Mouse (Mus musculus) forebrain, embryonic 16.5 days (tissue): ENCODE measurements at regions not wholly inside any gene's neighbourhood (a gene's known extent, or its start where the extent isn't known, plus 50 kb on each side); places are given as distances from the start of the nearest gene placed in this dataset.
"Not testable (repeated sequence)": the region's sequence is repeated elsewhere in the genome, so short reads cannot be mapped to it uniquely, and the experiment has no call there.

Experiments
- ATAC-seq: fragments of 200-750 bp; cut with Nextera tagmentation; 2 replicates; pipeline ENCODE4 v1.8.0; 2017; ENCODE audit warnings: mild to moderate bottlenecking, moderate library complexity
- H3K27ac ChIP-seq: fragments of 300-500 bp; sonication (generic); 2 replicates; pipeline ENCODE4 v1.5.1; 2014; ENCODE audit warnings: low read length, control low read depth
- H3K27me3 ChIP-seq: fragments of 300-500 bp; sonication (generic); replicated peaks from 2 replicates; pipeline ENCODE4 v1.6.1; 2014; ENCODE audit warnings: low read length; ENCODE audit not compliant: control insufficient read depth, insufficient read depth
- H3K36me3 ChIP-seq: fragments of 300-500 bp; sonication (generic); 2 replicates; pipeline ENCODE4 v1.6.1; 2014; ENCODE audit not compliant: control insufficient read depth, insufficient read depth
- H3K4me1 ChIP-seq: fragments of 300-500 bp; sonication (generic); replicated peaks from 2 replicates; pipeline ENCODE4 v1.6.1; 2014; ENCODE audit warnings: low read length; ENCODE audit not compliant: control insufficient read depth, insufficient read depth
- H3K4me2 ChIP-seq: fragments of 300-500 bp; sonication (generic); 2 replicates; pipeline ENCODE4 v1.6.1; 2014; ENCODE audit warnings: mild to moderate bottlenecking, low read length, control low read depth
- H3K4me3 ChIP-seq: fragments of 300-500 bp; sonication (generic); replicated peaks from 2 replicates; pipeline ENCODE4 v1.5.1; 2014; ENCODE audit warnings: mild to moderate bottlenecking, low read length, control low read depth
- H3K9ac ChIP-seq: fragments of 300-500 bp; sonication (generic); replicated peaks from 2 replicates; pipeline ENCODE4 v1.6.1; 2014; ENCODE audit warnings: low read depth, low read length, control low read depth
- H3K9me3 ChIP-seq: fragments of 300-500 bp; sonication (generic); 2 replicates; pipeline ENCODE4 v1.6.1; 2016; ENCODE audit warnings: low read length; ENCODE audit not compliant: control insufficient read depth
- WGBS: fragments of 180-500 bp; shearing (Covaris S2); extraction: QIAGEN DNeasy Blood & Tissue Kit; methylation state at CpG from one replicate; pipeline ENCODE4 v1.1.7; 2014; 5-methylcytosine and 5-hydroxymethylcytosine counted together

GRCm38 (mm10) chr2:16811401-16812281 is 455.5 kb downstream of the Plxdc2 start:
- WGBS: 53% methylated on average over 3 of the region's 3 CpGs
- H3K27ac ChIP-seq, H3K4me2 ChIP-seq, H3K36me3 ChIP-seq, ATAC-seq, H3K27me3 ChIP-seq, H3K9ac ChIP-seq, H3K4me3 ChIP-seq, H3K4me1 ChIP-seq, H3K9me3 ChIP-seq: not testable (repeated sequence)

GRCm38 (mm10) chr2:16820442-16820841 is 464.3 kb downstream of the Plxdc2 start:
- Histone ChIP-seq H3K4me3 (no peak overlapping the region), H3K36me3 (no peaks in the 10 kb centered on the region), H3K9me3 (no peaks in the 10 kb centered on the region), H3K4me1 (no peaks in the 10 kb centered on the region), H3K27ac (no peak overlapping the region), H3K9ac (no peak overlapping the region), H3K27me3 (no peaks in the 10 kb centered on the region), H3K4me2 (no peak overlapping the region)
- ATAC-seq: peak; percentile 68
- WGBS: 100% methylated on average over 1 of the region's 1 CpGs

- Histone ChIP-seq H3K4me1 (no peaks in the 10 kb centered on the region), H3K4me3 (no peak overlapping the region), H3K27me3 (no peaks in the 10 kb centered on the region), H3K36me3 (no peaks in the 10 kb centered on the region), H3K4me2 (no peak overlapping the region), H3K9ac (no peak overlapping the region), H3K27ac (no peak overlapping the region), H3K9me3 (no peaks in the 10 kb centered on the region)
- 48% methylated on average over 5 of the region's 5 CpGs for WGBS
- no peak for ATAC-seq
Measured at GRCm38 (mm10) chr2:16824681-16825230, 468.7 kb downstream of the Plxdc2 start.

GRCm38 (mm10) chr2:16827266-16827665 is 471.2 kb downstream of the Plxdc2 start:
- no peaks in the 10 kb centered on the region for H3K9me3 ChIP-seq
- H3K4me1 ChIP-seq: no peaks in the 10 kb centered on the region
- H3K4me2 ChIP-seq: no peak overlapping the region
- H3K4me3 ChIP-seq: no peak overlapping the region
- no peaks in the 10 kb centered on the region for H3K36me3 ChIP-seq
- no peak overlapping the region for H3K27ac ChIP-seq
- no peaks in the 10 kb centered on the region for H3K27me3 ChIP-seq
- 88% methylated on average over 1 of the region's 1 CpGs for WGBS
- no peak overlapping the region for H3K9ac ChIP-seq
- ATAC-seq: no peak

GRCm38 (mm10) chr2:16835960-16836359 is 479.9 kb downstream of the Plxdc2 start:
- Histone ChIP-seq H3K27ac (no peak overlapping the region), H3K9me3 (no peaks in the 10 kb centered on the region), H3K27me3 (no peaks in the 10 kb centered on the region), H3K4me1 (no peaks in the 10 kb centered on the region), H3K4me2 (no peak overlapping the region), H3K36me3 (no peaks in the 10 kb centered on the region), H3K9ac (no peak overlapping the region), H3K4me3 (no peak overlapping the region)
- WGBS: 85% methylated on average over 4 of the region's 4 CpGs
- no peak for ATAC-seq

- WGBS: 82% methylated on average over 9 of the region's 9 CpGs
- Histone ChIP-seq H3K27me3 (no peaks in the 10 kb centered on the region), H3K27ac (no peak overlapping the region), H3K4me3 (no peak overlapping the region), H3K9me3 (no peaks in the 10 kb centered on the region), H3K9ac (no peak overlapping the region), H3K4me2 (no peak overlapping the region), H3K36me3 (no peaks in the 10 kb centered on the region), H3K4me1 (no peaks in the 10 kb centered on the region)
- ATAC-seq: no peak
Measured at GRCm38 (mm10) chr2:16838718-16839117, 482.6 kb downstream of the Plxdc2 start.

- WGBS: 44% methylated on average over 3 of the region's 3 CpGs
- peak; percentile 94 for ATAC-seq
Measured at GRCm38 (mm10) chr2:16849916-16850315, 493.8 kb downstream of the Plxdc2 start.

GRCm38 (mm10) chr2:16860056-16860455 is 504.0 kb downstream of the Plxdc2 start:
- H3K27me3 ChIP-seq: no peaks in the 10 kb centered on the region
- H3K27ac ChIP-seq: no peak overlapping the region
- 84% methylated on average over 5 of the region's 5 CpGs for WGBS
- H3K36me3 ChIP-seq: no peaks in the 10 kb centered on the region
- ATAC-seq: no peak
- no peak overlapping the region for H3K4me3 ChIP-seq
- H3K9ac ChIP-seq: no peak overlapping the region
- H3K4me2 ChIP-seq: no peak overlapping the region
- H3K9me3 ChIP-seq: no peaks in the 10 kb centered on the region
- no peaks in the 10 kb centered on the region for H3K4me1 ChIP-seq

More at GRCm38 (mm10) chr2:16849916-16850315, 493.8 kb downstream of the Plxdc2 start:
- no peak overlapping the region for H3K9ac ChIP-seq
- no peak overlapping the region for H3K4me2 ChIP-seq
- no peaks in the 10 kb centered on the region for H3K9me3 ChIP-seq
- H3K27ac ChIP-seq: peak overlapping the region; percentile 2; the same call in 1 of the 2 replicates
- H3K27me3 ChIP-seq: no peaks in the 10 kb centered on the region
- no peaks in the 10 kb centered on the region for H3K36me3 ChIP-seq
- 0 out of 2 replicates have a peak, but pooled peaks cover 5% of the 10 kb centered on the region for H3K4me1 ChIP-seq
- H3K4me3 ChIP-seq: no peak overlapping the region

GRCm38 (mm10) chr2:16866163-16866852 is 510.2 kb downstream of the Plxdc2 start:
- no peak overlapping the region for H3K4me3 ChIP-seq
- H3K36me3 ChIP-seq: no peaks in the 10 kb centered on the region
- H3K9me3 ChIP-seq: no peaks in the 10 kb centered on the region
- H3K27ac ChIP-seq: no peak overlapping the region
- ATAC-seq: no peak
- no peaks in the 10 kb centered on the region for H3K27me3 ChIP-seq
- H3K4me2 ChIP-seq: no peak overlapping the region
- no peak overlapping the region for H3K9ac ChIP-seq
- no peaks in the 10 kb centered on the region for H3K4me1 ChIP-seq
- WGBS: 94% methylated on average over 4 of the region's 4 CpGs
